ENCODE assay signal across 11 mouse cellular contexts in the genomic region with DNA sequence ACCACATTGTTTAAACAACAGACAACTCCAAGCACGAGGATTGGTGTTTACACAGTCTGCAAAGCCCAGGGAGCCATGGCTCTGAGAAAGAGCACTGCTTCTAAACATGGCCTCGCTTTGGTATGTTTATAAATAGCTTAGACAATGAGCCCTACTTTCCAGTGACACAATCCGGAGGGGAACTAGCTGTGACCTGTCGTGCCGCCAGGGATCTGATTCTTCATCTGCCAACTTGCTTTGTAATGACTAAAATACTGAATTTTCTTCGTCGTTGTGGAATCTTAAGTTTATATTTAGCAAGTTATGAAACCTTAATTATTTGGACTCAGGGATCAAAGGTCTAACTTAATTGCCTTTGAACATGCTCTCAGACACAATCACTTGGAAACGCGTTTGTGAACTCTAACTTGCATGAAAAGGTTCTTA. TPM values are rescaled to one million over a fixed set of nuclear protein-coding genes. Genes with fewer than 3 reads are reported as not detected.
DNase-seq lines count a peak whose midpoint lies in the region; ATAC-seq and TF ChIP-seq lines count a peak whose summit lies in the region.
"Had no signal": no experiment of that assay in that cellular context is flagged by ENCODE, and none has a peak within 500 bp of the region (broad histone marks: within the 10 kb centered on the region; RNA-seq: fewer than 3 reads in every experiment).

No protein-coding gene starts in this region.

- H3K27ac ChIP-seq in gastrocnemius, adult 2 months, result peak overlapping the region; percentile 9; the same call in 1 of the 2 replicates
- peak overlapping the region; percentile 76 for H3K27ac ChIP-seq in lung, embryonic 16.5 days (ENCODE audit: low read length)
- H3K27ac ChIP-seq: kidney, postnatal 0 days; limb, embryonic 10.5 days had no signal

- intact Hi-C loops in gastrocnemius, adult 2 months (cut with DNase I), result no loop called here
- intact Hi-C loops in gastrocnemius, postnatal 36 days (cut with DNase I), result no loop called here

- DNase-seq in gastrocnemius, adult 2 months, result no peak
- no peak for DNase-seq in gastrocnemius, postnatal 36 days
- peak; percentile 72 for DNase-seq in Muller cell, postnatal 12 days (ENCODE audit: inconsistent ontology term)
- DNase-seq in heart, postnatal 4 days, result peak; percentile 35
- no peak for DNase-seq in right cerebral cortex, adult 2 months (ENCODE audit: low spot score in 2 of 2)
- DNase-seq: cerebellum, postnatal 25 days had no signal

- H3K36me3 ChIP-seq in lung, embryonic 16.5 days (ENCODE audit: control insufficient read depth, insufficient read depth, low read length), result peaks cover 4% of the 10 kb centered on the region; the same call in 1 of the 2 replicates

- H3K4me3 ChIP-seq in gastrocnemius, adult 2 months, result no peak overlapping the region
- no peak overlapping the region for H3K4me3 ChIP-seq in lung, embryonic 16.5 days (ENCODE audit: low read length)
- H3K4me3 ChIP-seq: limb, embryonic 10.5 days had no signal

- no peak overlapping the region for H3K4me2 ChIP-seq in lung, embryonic 16.5 days (ENCODE audit: low read depth, low read length)

- ATAC-seq in lung, embryonic 16.5 days (ENCODE audit: low read depth), result peak; percentile 93
- ATAC-seq in granulocyte monocyte progenitor cell, adult 5-6 weeks (replicated peaks; ENCODE audit: poor library complexity, severe bottlenecking), result no peak
- no peak for ATAC-seq in megakaryocyte-erythroid progenitor cell, adult 5-6 weeks (replicated peaks; ENCODE audit: low FRiP score, low TSS enrichment, poor library complexity, severe bottlenecking)

- no peak overlapping the region for H3K9ac ChIP-seq in lung, embryonic 16.5 days (ENCODE audit: low read length)

- TF ChIP-seq CTCF in gastrocnemius, adult 2 months (IDR thresholded peaks at IDR 0.05), result no peak

- no peaks in the 10 kb centered on the region for H3K27me3 ChIP-seq in lung, embryonic 16.5 days (ENCODE audit: control insufficient read depth, insufficient read depth, low read depth, low read length)

- no peaks in the 10 kb centered on the region for H3K9me3 ChIP-seq in lung, embryonic 16.5 days (ENCODE audit: control insufficient read depth, low read length)
- H3K9me3 ChIP-seq: limb, embryonic 10.5 days had no signal

- H3K4me1 ChIP-seq in lung, embryonic 16.5 days (replicated peaks; ENCODE audit: control insufficient read depth, insufficient read depth, low read length), result peaks cover 13% of the 10 kb centered on the region

- WGBS in lung, embryonic 16.5 days, result 20% methylated on average over 9 of the region's 9 CpGs

RNA-seq across cellular contexts. Expression of a gene that starts 23.1 kb away (rescaled TPM):
- 1 to 10 TPM; 3.2 to 3.6 TPM for total RNA-seq in gastrocnemius, adult 2 months (2021)
- total RNA-seq in gastrocnemius, postnatal 36 days (2021), result 1 to 10 TPM; 2.6 to 3.3 TPM
- total RNA-seq in heart, postnatal 4 days (2021), result 1 to 10 TPM; 3.8 to 4.3 TPM
- polyA plus RNA-seq in lung, embryonic 16.5 days (2015; fragmentation: Nextera tagmentation; extraction: Ambion mirVana), result 43.7 and 46.9 TPM in 2 replicates
- 4.8 and 6.4 TPM in 2 replicates for total RNA-seq in granulocyte monocyte progenitor cell, adult 5-6 weeks (2014; fragmentation: Nextera tagmentation)
- 2.3 and 4.2 TPM in 2 replicates for total RNA-seq in granulocyte monocyte progenitor cell, adult 5-6 weeks (2017)
- total RNA-seq in megakaryocyte-erythroid progenitor cell, adult 5-6 weeks (2014; fragmentation: Nextera tagmentation), result 3.3 TPM in 1 of 2 replicates, not detected in the other
- 0.50 and 1.4 TPM in 2 replicates for total RNA-seq in megakaryocyte-erythroid progenitor cell, adult 5-6 weeks (2017)

Comparison
In these comparisons a context has a peak if more than half of its experiments do, and no peak if none do; other contexts are left out.
1. DNase-seq: peak in Muller cell, postnatal 12 days (single experiment) and heart, postnatal 4 days (single experiment); none in gastrocnemius, adult 2 months (single experiment), gastrocnemius, postnatal 36 days (0 of 2) and right cerebral cortex, adult 2 months (0 of 2).